Mouse (Mus musculus): Measurements from ENCODE around the gene Tm4sf20.

DNA sequence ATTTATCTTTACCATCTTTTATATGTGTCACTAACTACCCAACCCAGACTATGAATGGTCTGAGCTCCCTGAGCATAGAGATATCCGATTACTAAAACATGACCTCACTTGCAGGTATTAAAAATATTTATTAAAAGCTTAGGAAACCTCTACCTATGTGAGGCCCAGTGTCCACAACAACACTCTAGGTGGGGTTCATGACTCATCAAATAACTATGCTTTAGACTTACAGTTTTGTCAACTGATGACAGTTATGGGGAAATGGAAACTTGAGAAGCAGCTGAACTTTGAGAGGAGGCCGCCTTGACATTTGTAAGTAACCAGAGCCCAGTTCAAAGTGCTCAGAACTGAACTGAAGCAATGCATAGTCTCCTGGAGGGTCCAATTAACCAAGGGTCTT is 26.9 kb upstream of the Tm4sf20 start:
- no peak for TF ChIP-seq CTCF (IDR thresholded peaks at IDR 0.05; ENCODE audit: low read depth, low read length)
- TF ChIP-seq POLR2A (IDR thresholded peaks at IDR 0.05; ENCODE audit: borderline replicate concordance, low read depth, low read length), result no peak

Measured in bone marrow macrophage, adult 2 months (primary cell).